Mouse (Mus musculus): ENCODE data around the gene Ccr1. TPM values are rescaled to one million over a fixed set of nuclear protein-coding genes. Genes with fewer than 3 reads are reported as not detected.

Gene Ccr1
- polyA plus RNA-seq, 1 experiment from 2014 or later = 1.6 TPM

GRCm38 (mm10) chr9:123949432-123949831 is 19.1 kb downstream of the Ccr1 start:
- Histone ChIP-seq H3K4me1 (no peaks in the 10 kb centered on the region), H3K9me3 (no peaks in the 10 kb centered on the region), H3K4me3 (no peak overlapping the region), H3K9ac (replicated peaks) (no peak overlapping the region), H3K27ac (replicated peaks) (no peak overlapping the region), H3K4me2 (replicated peaks) (no peak overlapping the region), H3K36me3 (no peaks in the 10 kb centered on the region), H3K27me3 (no peaks in the 10 kb centered on the region)
- 82% methylated on average over 2 of the region's 2 CpGs for WGBS
- ATAC-seq (ENCODE audit: low FRiP score, low read depth) = no peak

GRCm38 (mm10) chr9:123947815-123948214 is 20.7 kb downstream of the Ccr1 start:
- Histone ChIP-seq H3K27ac (replicated peaks) (no peak overlapping the region), H3K4me2 (replicated peaks) (no peak overlapping the region), H3K36me3 (no peaks in the 10 kb centered on the region), H3K4me3 (no peak overlapping the region), H3K27me3 (no peaks in the 10 kb centered on the region), H3K9ac (replicated peaks) (no peak overlapping the region), H3K9me3 (no peaks in the 10 kb centered on the region), H3K4me1 (no peaks in the 10 kb centered on the region)
- ATAC-seq (ENCODE audit: low FRiP score, low read depth) = no peak
- WGBS = 65% methylated on average over 1 of the region's 1 CpGs

DNA sequence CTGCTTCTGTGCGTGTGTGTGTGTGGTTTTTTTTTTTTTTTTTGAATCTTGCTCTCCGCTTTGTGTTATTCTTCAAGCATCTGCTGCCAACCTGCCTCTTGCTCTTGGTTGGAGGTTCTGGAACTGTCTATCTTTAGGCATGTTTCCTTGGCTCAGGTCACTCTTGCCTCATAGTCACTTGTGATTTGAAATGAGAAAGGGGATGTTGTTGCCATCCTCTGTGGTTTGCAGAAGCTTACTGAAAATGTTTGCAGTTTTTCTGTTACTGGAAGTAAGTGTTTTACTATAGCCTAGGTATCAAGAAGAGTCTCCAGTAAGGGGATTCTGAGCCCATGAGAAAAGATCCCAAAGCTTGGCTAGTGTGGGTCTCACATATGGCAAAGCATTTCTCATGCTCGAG is 26.5 kb downstream of the Ccr1 start:
- H3K4me3 ChIP-seq = no peak overlapping the region

GRCm38 (mm10) chr9:123941316-123941715 is 27.2 kb downstream of the Ccr1 start:
- Histone ChIP-seq H3K4me3 (no peak overlapping the region), H3K9me3 (no peaks in the 10 kb centered on the region), H3K4me2 (replicated peaks) (no peak overlapping the region), H3K9ac (replicated peaks) (no peak overlapping the region), H3K27ac (replicated peaks) (no peak overlapping the region), H3K36me3 (no peaks in the 10 kb centered on the region), H3K27me3 (0 out of 2 replicates have a peak, but pooled peaks cover 3% of the 10 kb centered on the region), H3K4me1 (no peaks in the 10 kb centered on the region)
- WGBS = 89% methylated on average over 2 of the region's 2 CpGs
- no peak for ATAC-seq (ENCODE audit: low FRiP score, low read depth)

More for the DNA sequence above, 26.5 kb downstream of the Ccr1 start:
- H3K27me3 ChIP-seq = 0 out of 2 replicates have a peak, but pooled peaks cover 3% of the 10 kb centered on the region
- 91% methylated on average over 3 of the region's 3 CpGs for WGBS
- H3K9ac ChIP-seq (replicated peaks) = no peak overlapping the region
- H3K36me3 ChIP-seq = no peaks in the 10 kb centered on the region
- no peak for ATAC-seq (ENCODE audit: low FRiP score, low read depth)
- H3K9me3 ChIP-seq = no peaks in the 10 kb centered on the region
- H3K4me2 ChIP-seq (replicated peaks) = no peak overlapping the region
- H3K27ac ChIP-seq (replicated peaks) = no peak overlapping the region
- H3K4me1 ChIP-seq = no peaks in the 10 kb centered on the region

DNA sequence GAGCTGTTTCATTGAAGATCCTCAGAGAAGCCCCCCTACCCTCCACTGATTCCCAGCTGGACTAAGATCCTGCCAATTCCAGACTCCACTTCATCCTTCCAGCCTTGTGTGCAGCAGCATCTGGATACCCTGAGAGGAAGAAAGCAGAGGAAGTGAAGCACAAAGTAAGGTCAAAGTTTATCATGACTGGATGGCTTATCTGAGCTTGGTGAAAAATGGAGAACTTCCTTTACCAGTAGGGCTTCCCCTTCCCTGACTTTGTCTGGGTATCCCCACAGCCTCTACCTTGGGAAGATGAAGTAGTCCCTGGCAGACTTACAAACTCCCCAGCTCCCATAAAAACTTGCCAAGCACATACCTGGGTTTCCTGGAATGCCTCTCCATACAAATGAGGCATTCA is 27.9 kb downstream of the Ccr1 start:
- no peak overlapping the region for H3K4me3 ChIP-seq
- no peak overlapping the region for H3K4me2 ChIP-seq (replicated peaks)
- 0 out of 2 replicates have a peak, but pooled peaks cover 3% of the 10 kb centered on the region for H3K27me3 ChIP-seq
- H3K9me3 ChIP-seq = no peaks in the 10 kb centered on the region
- no peak overlapping the region for H3K9ac ChIP-seq (replicated peaks)
- no peaks in the 10 kb centered on the region for H3K4me1 ChIP-seq
- no peak for ATAC-seq (ENCODE audit: low FRiP score, low read depth)
- H3K27ac ChIP-seq (replicated peaks) = no peak overlapping the region
- no peaks in the 10 kb centered on the region for H3K36me3 ChIP-seq

DNA sequence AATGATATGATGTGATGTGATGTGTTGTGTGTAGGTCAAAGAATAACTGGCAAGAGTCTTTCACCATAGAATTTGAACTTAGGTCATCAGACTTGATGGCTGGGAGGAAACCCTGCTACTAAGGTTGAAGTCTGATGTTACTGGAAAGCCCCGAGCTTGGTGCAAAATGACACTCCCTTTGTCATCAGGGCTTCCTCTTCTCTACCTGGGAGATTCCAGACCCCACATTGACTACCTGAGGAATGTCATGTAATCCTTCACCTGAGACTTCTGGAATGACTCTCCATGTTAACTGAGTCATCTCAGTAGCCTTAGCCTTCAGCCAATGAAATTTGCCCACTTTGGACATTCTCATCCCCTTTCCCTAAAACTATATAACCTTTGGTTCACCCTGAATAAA is 28.3 kb downstream of the Ccr1 start:
- no peak for ATAC-seq (ENCODE audit: low FRiP score, low read depth)
- H3K36me3 ChIP-seq = no peaks in the 10 kb centered on the region
- H3K4me2 ChIP-seq (replicated peaks) = no peak overlapping the region
- no peak overlapping the region for H3K27ac ChIP-seq (replicated peaks)
- no peak overlapping the region for H3K4me3 ChIP-seq
- H3K9me3 ChIP-seq = no peaks in the 10 kb centered on the region
- H3K9ac ChIP-seq (replicated peaks) = no peak overlapping the region
- 70% methylated on average over 1 of the region's 1 CpGs for WGBS
- no peaks in the 10 kb centered on the region for H3K4me1 ChIP-seq
- H3K27me3 ChIP-seq = 0 out of 2 replicates have a peak, but pooled peaks cover 3% of the 10 kb centered on the region

- 0 out of 2 replicates have a peak, but pooled peaks cover 3% of the 10 kb centered on the region for H3K27me3 ChIP-seq
- no peaks in the 10 kb centered on the region for H3K36me3 ChIP-seq
- no peaks in the 10 kb centered on the region for H3K9me3 ChIP-seq
- H3K4me3 ChIP-seq = no peak overlapping the region
- ATAC-seq (ENCODE audit: low FRiP score, low read depth) = no peak
- H3K27ac ChIP-seq (replicated peaks) = no peak overlapping the region
- no peak overlapping the region for H3K4me2 ChIP-seq (replicated peaks)
- 92% methylated on average over 2 of the region's 2 CpGs for WGBS
- no peak overlapping the region for H3K9ac ChIP-seq (replicated peaks)
- no peaks in the 10 kb centered on the region for H3K4me1 ChIP-seq
Measured at GRCm38 (mm10) chr9:123937989-123938388, 30.5 kb downstream of the Ccr1 start.

GRCm38 (mm10) chr9:123936604-123937280 is 31.8 kb downstream of the Ccr1 start:
- Histone ChIP-seq H3K9ac (replicated peaks) (no peak overlapping the region), H3K4me3 (no peak overlapping the region), H3K4me1 (no peaks in the 10 kb centered on the region), H3K9me3 (no peaks in the 10 kb centered on the region), H3K27ac (replicated peaks) (no peak overlapping the region), H3K4me2 (replicated peaks) (no peak overlapping the region), H3K36me3 (no peaks in the 10 kb centered on the region), H3K27me3 (0 out of 2 replicates have a peak, but pooled peaks cover 3% of the 10 kb centered on the region)
- WGBS = 88% methylated on average over 9 of the region's 9 CpGs
- no peak for ATAC-seq (ENCODE audit: low FRiP score, low read depth)

GRCm38 (mm10) chr9:123935776-123936175 is 32.7 kb downstream of the Ccr1 start:
- H3K4me3 ChIP-seq = no peak overlapping the region
- H3K27ac ChIP-seq (replicated peaks) = no peak overlapping the region
- 93% methylated on average over 5 of the region's 5 CpGs for WGBS
- H3K9ac ChIP-seq (replicated peaks) = no peak overlapping the region
- H3K36me3 ChIP-seq = no peaks in the 10 kb centered on the region
- no peak for ATAC-seq (ENCODE audit: low FRiP score, low read depth)
- H3K27me3 ChIP-seq = 0 out of 2 replicates have a peak, but pooled peaks cover 2% of the 10 kb centered on the region
- no peaks in the 10 kb centered on the region for H3K9me3 ChIP-seq
- H3K4me1 ChIP-seq = no peaks in the 10 kb centered on the region
- H3K4me2 ChIP-seq (replicated peaks) = no peak overlapping the region

- WGBS = 96% methylated on average over 6 of the region's 6 CpGs
- ATAC-seq (ENCODE audit: low FRiP score, low read depth) = no peak
- H3K4me1 ChIP-seq = no peaks in the 10 kb centered on the region
Measured at GRCm38 (mm10) chr9:123935346-123935745, 33.1 kb downstream of the Ccr1 start.

GRCm38 (mm10) chr9:123933716-123934445 is 34.6 kb downstream of the Ccr1 start:
- Histone ChIP-seq H3K9me3 (no peaks in the 10 kb centered on the region), H3K4me2 (replicated peaks) (no peak overlapping the region), H3K9ac (replicated peaks) (no peak overlapping the region), H3K4me3 (no peak overlapping the region), H3K27me3 (no peaks in the 10 kb centered on the region), H3K27ac (replicated peaks) (no peak overlapping the region), H3K36me3 (no peaks in the 10 kb centered on the region), H3K4me1 (no peaks in the 10 kb centered on the region)
- no peak for ATAC-seq (ENCODE audit: low FRiP score, low read depth)
- whole genome bisulfite sequencing = 96% methylated on average over 5 of the region's 5 CpGs

More at GRCm38 (mm10) chr9:123935346-123935745, 33.1 kb downstream of the Ccr1 start:
- Histone ChIP-seq H3K27me3 (no peaks in the 10 kb centered on the region), H3K4me3 (no peak overlapping the region), H3K4me2 (replicated peaks) (no peak overlapping the region), H3K9ac (replicated peaks) (no peak overlapping the region), H3K27ac (replicated peaks) (no peak overlapping the region), H3K36me3 (no peaks in the 10 kb centered on the region), H3K9me3 (no peaks in the 10 kb centered on the region)

DNA sequence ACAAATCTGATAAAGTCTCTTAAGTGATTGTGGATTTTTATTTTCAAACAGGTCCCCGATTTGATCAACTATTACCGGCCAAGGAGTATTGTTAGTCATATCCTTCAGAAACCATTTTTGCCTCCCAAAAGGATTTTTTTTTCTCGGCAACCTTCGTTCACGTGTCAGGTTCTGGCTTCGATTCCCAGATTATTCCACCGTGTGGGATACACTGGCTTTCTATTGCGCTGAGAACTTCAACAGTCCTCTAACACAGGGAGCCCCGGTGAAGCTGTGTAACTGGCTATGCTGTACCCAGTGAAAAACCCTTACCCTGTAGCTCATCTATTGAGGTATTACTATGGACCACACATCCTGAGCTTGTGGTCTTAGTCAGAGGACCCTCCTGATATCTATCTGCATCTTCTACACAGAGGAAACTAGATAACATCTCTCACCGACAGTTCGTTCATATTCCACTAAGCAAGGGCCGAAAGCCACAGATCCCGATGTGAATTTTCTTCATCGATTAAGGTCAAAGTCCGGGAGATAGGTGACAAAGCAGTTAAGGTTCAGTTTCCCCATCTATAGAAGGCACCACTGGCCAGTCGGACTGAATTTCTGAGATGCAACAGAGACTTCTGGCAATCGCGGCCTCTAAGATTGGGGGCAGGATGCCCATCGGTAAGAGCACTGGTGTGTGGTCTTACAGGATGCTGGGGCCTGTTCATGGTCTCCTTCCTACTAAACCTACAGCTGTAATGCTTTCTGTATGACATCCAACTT is 35.4 kb downstream of the Ccr1 start:
- H3K9ac ChIP-seq (replicated peaks) = no peak overlapping the region
- H3K36me3 ChIP-seq = no peaks in the 10 kb centered on the region
- no peaks in the 10 kb centered on the region for H3K9me3 ChIP-seq
- H3K27me3 ChIP-seq = no peaks in the 10 kb centered on the region
- no peak overlapping the region for H3K4me3 ChIP-seq
- H3K27ac ChIP-seq (replicated peaks) = no peak overlapping the region
- no peaks in the 10 kb centered on the region for H3K4me1 ChIP-seq
- WGBS = 94% methylated on average over 19 of the region's 19 CpGs
- H3K4me2 ChIP-seq (replicated peaks) = no peak overlapping the region
- no peak for ATAC-seq (ENCODE audit: low FRiP score, low read depth)

All from midbrain, embryonic 12.5 days (tissue).